In genomic region chr7:41599034-41599813, GRCm38 (mm10) we compare ENCODE assay signal across 1 mouse cellular context.
TF ChIP-seq lines count a peak whose summit lies in the region.

Gene 2610021A01Rik (plus strand): TSS chr7:41599230.

TF ChIP-seq in CH12.LX, 34 proteins besides CTCF, POLR2A, EP300 and RAD21 (continued from another document):
- TF ChIP-seq MAX (IDR thresholded peaks at IDR 0.05; ENCODE audit: low read length) (peak; percentile 76; the same call in 1 of the 2 replicates), ZC3H11A (IDR thresholded peaks at IDR 0.05; ENCODE audit: low read depth, low read length) (no peak), ZKSCAN1 (IDR thresholded peaks at IDR 0.05; ENCODE audit: borderline replicate concordance, low read depth, low read length) (no peak), ETS1 (conservative IDR thresholded peaks at IDR 0.05; ENCODE audit: low read depth, low read length) (peak; percentile 20; the same call in 1 of the 2 replicates), UBTF (IDR thresholded peaks at IDR 0.05; ENCODE audit: low read depth, low read length) (no peak), TBP (conservative IDR thresholded peaks at IDR 0.05; ENCODE audit: low read depth, low read length) (peak; percentile 90), PAX5 (IDR thresholded peaks at IDR 0.05; ENCODE audit: low read length) (no peak), TCF12 (IDR thresholded peaks at IDR 0.05; ENCODE audit: low read depth, low read length) (peak; percentile 88), MEF2A (IDR thresholded peaks at IDR 0.05; ENCODE audit: borderline replicate concordance, low read depth, low read length) (peak; percentile 68; the same call in 1 of the 2 replicates), USF1 (IDR thresholded peaks at IDR 0.05; ENCODE audit: low read depth, low read length) (no peak)
